Mouse (Mus musculus): ENCODE results near the gene Szt2.

- TF ChIP-seq POLR2A (IDR thresholded peaks at IDR 0.05; ENCODE audit: insufficient read depth, low read depth, low read length): no peak
- no peak for TF ChIP-seq CTCF (IDR thresholded peaks at IDR 0.05)
Measured at GRCm38 (mm10) chr4:118347529-118348309, 61.4 kb downstream of the Szt2 start.
